Mouse (Mus musculus) forebrain, postnatal 0 days (tissue): ENCODE measurements around the gene C2cd2l. TPM values are rescaled to one million over a fixed set of nuclear protein-coding genes. Genes with fewer than 3 reads are reported as not detected.
"Not testable (repeated sequence)": the region's sequence is repeated elsewhere in the genome, so short reads cannot be mapped to it uniquely, and the experiment has no call there.

Experiments
- ATAC-seq: fragments of 200-750 bp; cut with Nextera tagmentation; 2 replicates; pipeline ENCODE4 v1.8.0; 2017; ENCODE audit warnings: mild to moderate bottlenecking, moderate library complexity
- DNase-seq: peaks from one replicate; pipeline ENCODE4 v3.0.0-alpha.2; 2015
- H3K27ac ChIP-seq: fragments of 300-500 bp; sonication (generic); 2 replicates; pipeline ENCODE4 v1.5.1; 2014; ENCODE audit warnings: low read depth, mild to moderate bottlenecking, antibody characterized with exemption, low read length, moderate library complexity, mixed read lengths
- H3K27me3 ChIP-seq: fragments of 300-500 bp; sonication (generic); 2 replicates; pipeline ENCODE4 v1.6.1; 2014; ENCODE audit warnings: mild to moderate bottlenecking, low read length, mixed read lengths; ENCODE audit not compliant: insufficient read depth
- H3K36me3 ChIP-seq: fragments of 300-500 bp; sonication (generic); 2 replicates; pipeline ENCODE4 v1.6.1; 2014; ENCODE audit warnings: mild to moderate bottlenecking, moderate library complexity; ENCODE audit not compliant: insufficient read depth
- H3K4me1 ChIP-seq: fragments of 300-500 bp; sonication (generic); 2 replicates; pipeline ENCODE4 v1.6.1; 2014; ENCODE audit warnings: antibody characterized with exemption; ENCODE audit not compliant: insufficient read depth
- H3K4me2 ChIP-seq: fragments of 300-500 bp; sonication (generic); 2 replicates; pipeline ENCODE4 v1.6.1; 2014; ENCODE audit warnings: low read depth, mild to moderate bottlenecking, moderate library complexity
- H3K4me3 ChIP-seq: fragments of 300-500 bp; sonication (generic); 2 replicates; pipeline ENCODE4 v1.5.1; 2014; ENCODE audit warnings: low read depth, low read length, mixed read lengths
- H3K9ac ChIP-seq: fragments of 300-500 bp; sonication (generic); 2 replicates; pipeline ENCODE4 v1.6.1; 2014; ENCODE audit warnings: mild to moderate bottlenecking
- H3K9me3 ChIP-seq: fragments of 300-500 bp; sonication (generic); 2 replicates; pipeline ENCODE4 v1.6.1; 2016; ENCODE audit warnings: low read length
- CTCF ChIP-seq: sonication (generic); IDR thresholded peaks from 2 replicates; pipeline ENCODE4 v1.5.1; 2016; ENCODE audit warnings: antibody characterized with exemption, control low read depth, low read depth
- WGBS: fragments of 180-500 bp; shearing (Covaris S2); extraction: QIAGEN DNeasy Blood & Tissue Kit; methylation state at CpG from one replicate; pipeline ENCODE4 v1.1.7; 2014; 5-methylcytosine and 5-hydroxymethylcytosine counted together
- polyA plus RNA-seq: library from polyadenylated mRNA; unstranded; fragments of >200 nt; fragmentation: Nextera tagmentation; extraction: Ambion mirVana; gene quantifications from 2 replicates; pipeline ENCODE4 v1.2.1, GENCODE M21; 2015
- total RNA-seq: library from RNA; depleted of rRNA; stranded (reverse); fragments of >200 nt; gene quantifications from 2 replicates; pipeline ENCODE4 v1.2.3, GENCODE M21; 2014

Gene C2cd2l
- total and polyA plus RNA-seq, 2 experiments from 2014 or later: 33.2 to 42.9 TPM

DNA sequence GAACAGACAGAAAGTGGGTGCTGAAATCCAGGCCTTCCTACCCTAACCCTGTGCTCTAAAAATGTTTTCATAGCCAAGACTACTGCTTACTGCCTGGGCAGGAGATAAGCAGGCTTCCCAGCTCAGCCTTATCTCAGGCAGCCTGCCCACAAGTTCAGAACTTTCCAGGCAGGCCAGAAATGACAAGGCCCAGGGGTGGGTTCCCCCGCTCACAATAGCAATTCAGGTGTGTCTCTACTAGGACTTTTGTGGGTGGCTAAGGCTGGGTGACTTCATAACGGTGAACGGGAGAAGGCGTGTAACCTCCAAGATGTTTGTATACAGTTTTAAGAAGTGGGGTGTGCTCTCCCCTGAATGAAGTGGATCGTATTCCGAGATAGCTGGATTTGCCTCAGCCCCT lies 23.2 kb upstream of the C2cd2l start:
- Histone ChIP-seq H3K4me2 (peak overlapping the region; percentile 65), H3K4me1 (peaks cover 3% of the 10 kb centered on the region; the same call in 1 of the 2 replicates), H3K9ac (peak overlapping the region; percentile 79), H3K36me3 (peaks cover 16% of the 10 kb centered on the region), H3K27me3 (no peaks in the 10 kb centered on the region), H3K4me3 (peak overlapping the region; percentile 80), H3K9me3 (no peaks in the 10 kb centered on the region), H3K27ac (peak overlapping the region; percentile 91; the same call in 1 of the 2 replicates)
- 9% methylated on average over 6 of the region's 6 CpGs for WGBS
- DNase-seq (no peak), ATAC-seq (no peak)
- no peak for TF ChIP-seq CTCF

DNA sequence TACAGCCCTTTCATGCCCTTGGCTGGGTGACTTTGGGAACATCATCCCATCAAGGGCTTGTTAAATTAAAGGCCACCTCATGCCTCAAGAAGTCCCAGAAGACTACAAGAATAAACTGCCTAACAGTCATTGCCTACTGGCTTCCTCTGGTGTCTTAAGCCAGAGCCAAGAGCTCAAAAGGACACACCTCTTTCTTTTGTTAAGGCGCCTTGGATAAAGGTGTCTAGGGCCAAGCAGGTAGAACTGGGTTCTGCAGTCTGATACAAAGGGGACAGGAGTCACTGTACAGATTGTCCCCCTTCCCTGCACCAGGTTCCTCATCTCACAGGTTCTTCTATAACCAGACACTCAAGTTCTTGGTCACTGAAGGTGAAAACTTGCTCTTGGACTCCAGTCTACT lies 22.5 kb upstream of the C2cd2l start:
- H3K9me3 ChIP-seq: no peaks in the 10 kb centered on the region
- no peak overlapping the region for H3K9ac ChIP-seq
- DNase-seq (no peak), ATAC-seq (no peak)
- H3K36me3 ChIP-seq: peaks cover 9% of the 10 kb centered on the region
- no peak overlapping the region for H3K4me3 ChIP-seq
- H3K27me3 ChIP-seq: no peaks in the 10 kb centered on the region
- 0 out of 2 replicates have a peak overlapping the region, but pooled peaks have one; percentile 65 for H3K4me2 ChIP-seq
- H3K27ac ChIP-seq: no peak overlapping the region
- H3K4me1 ChIP-seq: peaks cover 3% of the 10 kb centered on the region; the same call in 1 of the 2 replicates
- 78% methylated on average over 1 of the region's 1 CpGs for WGBS
- no peak for TF ChIP-seq CTCF

DNA sequence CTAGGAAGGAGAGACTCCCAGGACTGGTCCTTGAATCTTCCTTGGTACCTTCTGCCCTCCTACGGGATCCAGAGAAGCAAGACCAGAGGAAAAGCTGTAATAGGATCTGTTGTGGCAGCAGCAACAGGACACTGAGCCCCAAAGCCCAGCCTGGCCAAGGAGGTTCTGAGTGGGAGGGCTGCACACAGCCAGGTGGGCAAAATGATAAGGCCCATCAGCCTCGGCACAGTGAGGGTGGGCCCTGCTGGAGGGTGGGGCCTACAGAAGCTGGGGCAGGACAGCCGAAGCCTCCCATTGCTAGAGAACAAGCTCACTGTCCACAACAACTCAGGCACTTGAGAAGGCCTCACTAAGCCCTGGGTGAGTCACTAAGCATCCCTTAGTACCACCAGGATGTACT lies 22.1 kb upstream of the C2cd2l start:
- DNase-seq (no peak), ATAC-seq (no peak)
- Histone ChIP-seq H3K9me3 (no peaks in the 10 kb centered on the region), H3K9ac (no peak overlapping the region), H3K4me3 (no peak overlapping the region), H3K36me3 (peaks cover 5% of the 10 kb centered on the region; the same call in 1 of the 2 replicates), H3K4me1 (peaks cover 3% of the 10 kb centered on the region; the same call in 1 of the 2 replicates), H3K27ac (no peak overlapping the region), H3K27me3 (no peaks in the 10 kb centered on the region), H3K4me2 (no peak overlapping the region)
- no peak for TF ChIP-seq CTCF
- 79% methylated on average over 3 of the region's 3 CpGs for WGBS

DNA sequence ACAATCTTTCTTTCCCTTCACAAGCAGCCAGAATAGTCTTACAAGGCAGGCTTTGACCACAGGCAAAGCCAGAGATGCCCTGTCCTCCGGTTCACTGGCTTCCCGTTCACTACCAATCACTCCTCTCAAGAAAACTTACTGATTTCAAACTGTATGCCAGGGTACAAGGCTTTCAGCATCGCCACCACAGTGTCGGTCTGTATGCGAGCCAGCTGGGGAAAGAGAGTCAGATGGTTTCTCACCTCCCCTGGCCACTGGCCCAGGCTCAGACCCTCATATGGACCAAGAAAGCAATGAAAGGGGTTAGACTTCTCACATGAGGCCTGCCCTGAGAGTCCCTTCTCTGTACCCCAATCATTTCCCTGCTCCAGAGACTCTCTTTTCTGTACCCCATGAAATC lies 21.4 kb upstream of the C2cd2l start:
- no peak overlapping the region for H3K9ac ChIP-seq
- ATAC-seq (no peak), DNase-seq (no peak)
- WGBS: 91% methylated on average over 5 of the region's 5 CpGs
- no peak overlapping the region for H3K4me3 ChIP-seq
- no peak overlapping the region for H3K27ac ChIP-seq
- H3K9me3 ChIP-seq: no peaks in the 10 kb centered on the region
- no peak for TF ChIP-seq CTCF
- 0 out of 2 replicates have a peak, but pooled peaks cover 3% of the 10 kb centered on the region for H3K36me3 ChIP-seq
- no peak overlapping the region for H3K4me2 ChIP-seq
- no peaks in the 10 kb centered on the region for H3K27me3 ChIP-seq
- H3K4me1 ChIP-seq: peaks cover 9% of the 10 kb centered on the region

DNA sequence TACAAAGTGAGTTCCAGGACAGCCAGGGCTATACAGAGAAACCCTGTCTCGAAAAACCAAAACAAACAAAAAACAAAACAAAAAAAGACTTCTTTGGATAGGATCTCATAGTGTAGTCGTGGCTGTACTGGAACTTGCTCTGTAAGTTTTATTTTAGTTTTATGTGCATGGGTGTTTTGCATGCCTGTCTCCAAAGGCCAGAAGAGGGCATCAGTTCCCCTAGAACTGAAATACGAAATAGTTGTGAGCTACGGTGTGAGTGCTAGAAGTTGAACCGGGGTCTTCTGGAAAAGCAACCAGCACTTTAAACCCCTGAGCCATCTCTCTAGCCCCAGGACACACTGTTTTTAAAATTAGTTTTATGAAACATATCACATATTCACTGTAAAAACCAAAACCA lies 18.5 kb upstream of the C2cd2l start:
- H3K9ac ChIP-seq: no peak overlapping the region
- H3K4me3 ChIP-seq: no peak overlapping the region
- peaks cover 5% of the 10 kb centered on the region for H3K36me3 ChIP-seq
- no peak for DNase-seq
- no peak for ATAC-seq
- H3K27me3 ChIP-seq: no peaks in the 10 kb centered on the region
- WGBS: 72% methylated on average over 5 of the region's 5 CpGs
- H3K27ac ChIP-seq: no peak overlapping the region
- no peak overlapping the region for H3K4me2 ChIP-seq
- H3K9me3 ChIP-seq: no peaks in the 10 kb centered on the region
- peaks cover 9% of the 10 kb centered on the region for H3K4me1 ChIP-seq
- TF ChIP-seq CTCF: peak; percentile 27

DNA sequence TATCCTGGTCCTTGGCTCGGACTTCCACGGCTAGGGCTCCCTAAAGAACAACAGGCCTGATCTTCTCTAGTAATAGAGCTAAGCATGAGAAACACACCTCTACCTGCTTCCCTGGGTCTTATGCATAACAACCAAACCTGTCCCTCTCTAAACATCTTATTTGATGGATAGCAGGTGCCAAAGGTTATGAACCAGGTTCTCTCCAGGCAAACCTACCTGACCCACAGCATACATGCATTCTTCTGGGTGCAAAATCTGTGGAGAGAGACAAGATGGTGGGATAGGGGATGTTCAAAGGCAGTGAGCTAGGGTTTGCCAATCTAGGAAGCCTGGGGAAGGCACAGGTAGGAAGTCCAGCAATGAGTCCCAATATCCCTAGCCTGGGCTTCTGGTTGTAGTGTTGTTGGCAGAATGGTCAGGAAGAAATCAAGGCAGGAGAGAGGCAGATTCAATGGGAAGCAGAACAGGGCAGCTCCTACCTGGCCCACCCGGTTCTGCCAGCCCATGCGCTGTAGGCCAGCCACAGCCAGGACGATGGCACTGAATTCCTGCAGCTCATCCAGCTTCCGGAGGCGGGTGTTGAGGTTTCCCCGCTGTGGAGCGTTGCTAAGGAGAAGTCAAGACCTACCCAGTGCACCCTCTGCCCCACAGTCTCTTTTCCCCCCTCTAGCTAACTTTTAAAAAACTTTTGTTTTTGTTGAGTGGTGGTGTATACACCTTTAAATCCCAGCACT lies 17.5 kb upstream of the C2cd2l start:
- Histone ChIP-seq H3K4me1 (peaks cover 6% of the 10 kb centered on the region; the same call in 1 of the 2 replicates), H3K4me2 (peak overlapping the region; percentile 66; the same call in 1 of the 2 replicates), H3K9ac (no peak overlapping the region), H3K9me3 (no peaks in the 10 kb centered on the region), H3K27me3 (no peaks in the 10 kb centered on the region), H3K4me3 (no peak overlapping the region), H3K27ac (no peak overlapping the region), H3K36me3 (peaks cover 15% of the 10 kb centered on the region)
- no peak for DNase-seq
- 58% methylated on average over 9 of the region's 9 CpGs for WGBS
- ATAC-seq: no peak
- TF ChIP-seq CTCF: no peak

DNA sequence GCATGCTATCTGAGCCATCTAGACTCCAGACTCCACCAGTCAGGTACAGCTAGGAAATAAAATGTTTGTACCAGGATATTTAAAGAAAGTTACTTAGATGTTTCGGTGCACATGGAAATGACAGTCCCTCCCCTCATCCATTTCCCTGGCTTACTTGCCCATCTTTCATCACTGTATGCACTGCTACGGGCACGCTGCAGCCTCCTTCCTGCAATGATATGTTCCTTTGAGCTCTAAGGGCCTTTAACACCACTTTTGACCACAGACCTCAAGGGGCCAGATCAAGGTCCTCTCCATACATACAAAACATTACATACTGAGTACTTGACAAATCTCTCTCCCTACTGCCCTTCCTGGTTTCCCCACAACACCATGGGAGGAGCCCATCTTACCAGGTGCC lies 16.9 kb upstream of the C2cd2l start:
- Histone ChIP-seq H3K9me3 (no peaks in the 10 kb centered on the region), H3K4me3 (no peak overlapping the region), H3K9ac (peak overlapping the region; percentile 18; the same call in 1 of the 2 replicates), H3K4me2 (peak overlapping the region; percentile 66; the same call in 1 of the 2 replicates), H3K27me3 (no peaks in the 10 kb centered on the region), H3K27ac (no peak overlapping the region), H3K36me3 (peaks cover 19% of the 10 kb centered on the region), H3K4me1 (peaks cover 6% of the 10 kb centered on the region; the same call in 1 of the 2 replicates)
- DNase-seq (no peak), ATAC-seq (no peak)
- WGBS: 77% methylated on average over 3 of the region's 3 CpGs
- no peak for TF ChIP-seq CTCF

DNA sequence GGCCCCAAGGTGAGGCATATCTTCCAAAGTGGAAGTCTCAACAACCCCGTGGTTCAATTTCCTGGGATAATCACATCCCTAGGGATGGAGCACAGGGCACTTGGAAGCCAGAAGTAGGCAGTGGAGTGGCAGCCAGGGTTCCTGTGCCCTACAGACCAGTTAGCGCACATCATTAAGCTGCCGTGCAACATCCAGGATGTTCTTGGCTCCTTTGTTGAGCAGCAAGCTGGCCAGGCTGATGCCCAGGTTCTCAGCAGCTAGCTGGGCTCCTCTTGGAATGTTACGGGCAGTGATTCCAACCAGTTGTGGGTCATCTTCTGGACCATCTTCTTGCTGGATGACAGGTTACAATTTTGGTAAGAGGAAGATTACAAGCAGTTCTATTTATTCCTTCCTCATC lies 16.4 kb upstream of the C2cd2l start:
- H3K4me1 ChIP-seq, H3K27me3 ChIP-seq, DNase-seq, H3K27ac ChIP-seq, ATAC-seq, H3K9me3 ChIP-seq: not testable (repeated sequence)
- H3K4me3 ChIP-seq: 0 out of 2 replicates have a peak overlapping the region, but pooled peaks have one; percentile 3
- peak overlapping the region; percentile 66 for H3K4me2 ChIP-seq
- H3K9ac ChIP-seq: peak overlapping the region; percentile 18; the same call in 1 of the 2 replicates
- H3K36me3 ChIP-seq: peaks cover 19% of the 10 kb centered on the region
- WGBS: 24% methylated on average over 4 of the region's 4 CpGs
